Mouse (Mus musculus) macrophage (primary cell): ENCODE measurements around the gene Snai1. TPM values are rescaled to one million over a fixed set of nuclear protein-coding genes. Genes with fewer than 3 reads are reported as not detected.

Experiments used
- H3K27ac ChIP-seq: fragments of 350-480 bp; formaldehyde crosslinking; 2 replicates; pipeline ENCODE4 v1.9.0; 2021
- H3K36me3 ChIP-seq: fragments of 350-480 bp; formaldehyde crosslinking; 2 replicates; pipeline ENCODE4 v1.9.0; 2021; ENCODE audit errors: inconsistent target
- H3K4me3 ChIP-seq: fragments of 350-480 bp; formaldehyde crosslinking; 2 replicates; pipeline ENCODE4 v1.9.0; 2021; ENCODE audit errors: inconsistent target
- H3K79me2 ChIP-seq: fragments of 350-480 bp; formaldehyde crosslinking; 2 replicates; pipeline ENCODE4 v1.9.0; 2021; ENCODE audit errors: inconsistent target
- WGBS: methylation state at CpG from one replicate; pipeline ENCODE4 v1.1.7; 2026; ENCODE audit warnings: inconsistent platforms; ENCODE audit not compliant: missing documents; 5-methylcytosine and 5-hydroxymethylcytosine counted together
- polyA plus RNA-seq: library from polyadenylated mRNA; stranded (reverse); fragments of 250-400 nt; gene quantifications from 3 replicates; pipeline ENCODE4 v1.2.4, GENCODE M21; 2018; ENCODE audit warnings: inconsistent platforms

Gene Snai1
- polyA plus RNA-seq, 1 experiment from 2014 or later: not detected

DNA sequence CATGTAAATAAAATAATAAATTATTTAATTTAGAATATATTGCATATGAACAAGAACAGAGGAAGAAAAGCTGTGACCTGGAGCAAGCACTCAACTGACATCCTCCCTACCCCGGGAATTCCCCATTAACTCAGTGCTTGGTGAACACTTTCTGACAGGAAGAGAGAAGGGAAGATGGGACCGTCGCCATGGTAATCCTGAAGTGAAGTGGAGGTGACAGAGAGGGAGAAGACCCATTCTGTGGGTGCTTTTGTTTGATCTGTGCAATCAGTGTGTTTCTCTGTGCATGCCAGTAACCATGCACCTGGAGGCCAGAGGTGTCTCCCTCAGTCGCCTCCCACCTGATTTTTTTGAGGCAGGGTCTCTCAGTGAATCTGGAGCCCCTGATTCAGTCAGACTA, 14.3 kb downstream of the Snai1 start:
- H3K36me3 ChIP-seq: no peaks in the 10 kb centered on the region
- WGBS: 77% methylated on average over 4 of the region's 4 CpGs
- H3K4me3 ChIP-seq: no peak overlapping the region
- H3K79me2 ChIP-seq: no peaks in the 10 kb centered on the region
- H3K27ac ChIP-seq: no peak overlapping the region

DNA sequence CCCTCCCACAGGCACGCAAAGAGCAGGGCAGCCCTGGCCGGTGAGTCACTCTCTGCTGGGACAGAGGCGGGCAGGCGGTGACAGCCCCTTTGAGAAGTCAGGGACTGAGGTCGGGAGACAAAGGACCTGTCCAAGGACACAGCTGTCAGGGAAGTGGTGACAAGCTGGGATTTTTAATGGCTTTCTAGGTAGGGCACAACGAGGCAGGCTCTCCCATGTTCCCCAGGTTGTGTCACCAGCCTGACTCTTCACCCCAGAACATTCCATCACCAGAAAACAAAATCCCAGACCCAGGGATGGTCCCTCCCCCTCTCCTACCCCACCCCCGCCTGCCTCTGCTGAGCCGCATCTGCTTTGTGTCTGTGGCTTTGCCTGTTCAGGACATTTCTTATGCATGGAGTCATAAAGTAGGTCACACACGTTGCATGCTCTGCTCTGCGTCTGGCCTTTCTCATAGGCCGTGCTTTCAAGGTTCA, 15.0 kb downstream of the Snai1 start:
- no peak overlapping the region for H3K27ac ChIP-seq
- 78% methylated on average over 9 of the region's 11 CpGs for WGBS

DNA sequence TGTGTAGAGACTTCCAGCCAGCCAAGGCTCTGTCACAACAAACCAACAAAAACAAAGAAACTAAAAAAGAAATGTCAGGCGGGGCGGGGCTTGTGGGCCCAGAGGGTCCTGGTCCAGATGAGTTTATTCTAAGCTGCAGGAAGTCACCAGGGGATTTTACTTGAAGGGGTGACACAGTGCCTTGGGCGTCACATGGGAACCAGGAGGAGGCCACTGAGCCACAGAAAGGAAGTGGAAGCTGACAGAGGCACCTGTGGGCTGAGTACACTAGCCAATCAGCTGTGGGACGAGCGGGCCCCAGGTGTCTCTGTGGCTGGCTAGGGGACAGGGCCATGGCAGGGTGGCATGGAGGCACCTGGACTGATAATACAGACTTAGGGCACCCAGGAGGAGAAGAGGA, 17.8 kb downstream of the Snai1 start:
- H3K27ac ChIP-seq: no peak overlapping the region
- 52% methylated on average over 5 of the region's 5 CpGs for WGBS
- no peaks in the 10 kb centered on the region for H3K36me3 ChIP-seq
- no peak overlapping the region for H3K4me3 ChIP-seq
- H3K79me2 ChIP-seq: no peaks in the 10 kb centered on the region

More for the DNA sequence above, 15.0 kb downstream of the Snai1 start:
- H3K79me2 ChIP-seq: no peaks in the 10 kb centered on the region
- no peaks in the 10 kb centered on the region for H3K36me3 ChIP-seq
- H3K4me3 ChIP-seq: no peak overlapping the region

DNA sequence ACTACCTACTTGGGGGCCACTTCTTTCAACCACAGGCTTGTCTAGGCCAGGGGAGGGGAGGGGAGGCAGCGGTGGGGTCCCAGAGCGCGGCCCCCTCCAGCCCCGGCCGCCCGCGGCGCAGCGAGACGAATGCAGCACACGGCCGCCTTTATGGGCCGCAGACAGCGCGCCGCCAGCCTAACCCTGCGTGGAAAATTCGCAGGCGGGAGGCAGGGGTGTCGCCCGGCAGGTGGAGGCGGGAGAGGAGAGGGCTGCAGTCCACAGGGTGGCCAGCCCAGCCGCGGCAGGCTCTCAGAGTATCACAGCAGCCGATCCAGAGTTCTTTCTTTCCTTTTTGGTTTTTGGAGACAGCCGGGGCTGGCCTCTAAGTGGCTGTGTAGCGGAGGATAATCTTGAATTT, 21.4 kb downstream of the Snai1 start:
- Histone ChIP-seq H3K4me3 (no peak overlapping the region), H3K36me3 (no peaks in the 10 kb centered on the region), H3K79me2 (no peaks in the 10 kb centered on the region), H3K27ac (no peak overlapping the region)
- WGBS: 24% methylated on average over 27 of the region's 27 CpGs

DNA sequence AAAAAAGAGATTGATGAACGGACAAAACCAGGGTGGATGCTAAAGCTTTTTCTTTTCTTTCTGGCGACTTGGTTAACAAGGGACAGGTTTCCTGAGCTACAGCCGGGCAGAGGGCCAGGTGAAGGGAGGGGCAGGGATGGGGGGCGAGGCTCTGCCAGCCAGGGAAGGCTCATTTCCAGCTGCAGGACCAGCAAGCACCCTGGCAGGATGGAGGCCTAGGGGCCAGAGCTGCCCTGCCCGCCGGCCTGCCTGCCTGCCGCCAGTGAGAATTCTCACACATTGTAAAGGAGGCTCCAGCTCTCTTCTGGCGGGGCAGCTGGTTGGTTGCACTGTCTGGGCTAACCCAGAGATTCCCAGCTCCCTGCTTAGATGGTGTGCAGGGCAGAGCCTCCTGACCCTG, 24.1 kb downstream of the Snai1 start:
- no peaks in the 10 kb centered on the region for H3K36me3 ChIP-seq
- no peak overlapping the region for H3K27ac ChIP-seq
- no peak overlapping the region for H3K4me3 ChIP-seq
- no peaks in the 10 kb centered on the region for H3K79me2 ChIP-seq
- WGBS: 17% methylated on average over 8 of the region's 8 CpGs

DNA sequence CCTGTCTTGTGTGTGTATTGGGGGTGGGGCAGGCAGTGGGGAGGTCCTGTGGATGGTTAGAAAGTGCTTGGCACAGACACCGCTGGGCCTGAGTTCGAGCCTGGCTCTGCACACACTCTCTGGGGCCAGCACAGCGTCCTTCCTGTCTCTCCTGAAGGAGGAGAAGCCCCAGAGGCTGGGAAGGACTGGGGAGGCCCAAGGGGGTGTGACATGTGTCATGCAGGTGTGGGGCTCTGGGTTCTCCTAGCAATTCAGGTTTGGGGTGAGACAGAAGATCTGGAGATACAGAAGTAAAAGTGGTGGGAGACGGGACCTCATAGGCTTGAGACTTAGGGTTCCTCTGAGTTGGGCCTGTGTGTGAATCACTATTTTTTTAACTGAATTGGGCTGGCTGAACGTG, 25.0 kb downstream of the Snai1 start:
- WGBS: 84% methylated on average over 5 of the region's 5 CpGs
- H3K79me2 ChIP-seq: no peaks in the 10 kb centered on the region
- no peak overlapping the region for H3K4me3 ChIP-seq
- no peak overlapping the region for H3K27ac ChIP-seq
- H3K36me3 ChIP-seq: no peaks in the 10 kb centered on the region

DNA sequence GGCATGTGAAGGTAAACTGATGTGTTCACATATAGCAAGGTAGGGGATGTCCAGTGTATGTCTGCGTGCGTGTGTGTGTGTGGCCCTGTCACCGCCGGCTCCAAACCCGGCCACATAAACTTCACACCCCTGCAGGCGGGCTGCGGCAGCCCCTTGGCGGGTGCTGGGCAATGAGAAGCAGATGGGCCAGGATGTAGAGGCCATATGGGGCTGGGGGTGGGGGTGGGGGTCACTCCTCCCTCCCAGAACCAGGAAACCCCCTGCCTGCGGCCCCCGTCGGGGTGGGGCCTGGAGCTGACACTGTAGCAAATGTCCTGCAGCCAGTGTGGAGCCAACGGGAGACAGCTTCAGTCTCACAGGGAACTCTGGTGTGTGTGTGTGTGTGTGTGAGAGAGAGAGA, 25.7 kb downstream of the Snai1 start:
- no peak overlapping the region for H3K27ac ChIP-seq
- H3K36me3 ChIP-seq: no peaks in the 10 kb centered on the region
- H3K79me2 ChIP-seq: no peaks in the 10 kb centered on the region
- H3K4me3 ChIP-seq: no peak overlapping the region
- WGBS: 80% methylated on average over 10 of the region's 12 CpGs

DNA sequence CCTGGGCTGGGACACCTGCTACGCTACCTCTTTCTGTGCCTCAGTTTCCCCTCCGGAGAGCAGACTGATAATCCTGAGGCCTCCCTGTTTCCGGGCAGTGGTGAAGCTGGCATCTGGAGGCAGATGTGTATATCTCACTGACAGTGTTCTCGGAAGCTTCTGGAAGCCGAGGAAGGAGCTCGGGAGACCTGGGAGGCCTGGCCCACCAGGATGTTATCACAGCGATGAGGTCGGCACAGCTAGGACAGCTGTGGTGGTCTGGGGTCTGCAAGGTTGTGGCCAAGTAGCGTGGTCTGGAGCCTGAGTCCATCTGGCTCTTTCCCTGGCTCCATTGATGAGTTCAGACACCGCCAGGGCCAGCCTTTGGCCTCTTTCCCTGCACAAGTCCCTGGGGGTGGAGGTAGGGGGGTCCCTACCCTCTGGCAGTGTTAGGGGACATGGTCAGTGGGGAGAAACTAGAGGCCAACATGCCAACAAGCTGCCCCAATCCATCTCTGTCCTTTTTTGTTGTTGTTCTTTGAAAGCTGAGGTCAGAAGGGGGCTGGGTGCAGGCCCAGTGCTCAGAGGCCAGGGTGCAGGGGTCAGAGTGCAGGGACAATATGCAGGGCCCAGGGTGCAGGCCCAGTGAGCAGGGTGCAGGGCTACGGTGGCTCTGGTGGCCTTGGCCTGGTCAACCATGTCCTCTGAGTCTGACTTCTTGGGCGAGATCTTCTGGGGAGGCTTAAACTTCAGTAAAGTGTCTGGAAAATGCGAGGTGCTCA, 26.7 kb downstream of the Snai1 start:
- H3K27ac ChIP-seq: no peak overlapping the region
- H3K79me2 ChIP-seq: no peaks in the 10 kb centered on the region
- H3K36me3 ChIP-seq: no peaks in the 10 kb centered on the region
- H3K4me3 ChIP-seq: no peak overlapping the region
- WGBS: 92% methylated on average over 8 of the region's 13 CpGs

DNA sequence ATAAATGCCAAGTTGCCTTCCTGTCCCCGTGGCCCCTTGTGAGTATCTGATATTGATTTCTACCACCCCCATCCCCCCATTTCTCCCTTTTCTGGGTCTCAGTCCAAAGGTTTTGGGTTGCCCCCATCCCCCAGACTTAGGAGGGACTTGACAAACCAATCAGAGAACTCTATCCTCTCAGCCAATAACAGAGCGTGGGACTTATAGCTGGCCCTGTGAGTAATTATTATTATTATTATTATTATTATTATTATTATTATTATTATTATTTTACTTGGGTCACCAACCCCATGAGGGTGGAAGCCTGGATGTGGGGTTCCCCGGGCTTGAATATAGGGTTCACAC, 27.3 kb downstream of the Snai1 start:
- no peak overlapping the region for H3K27ac ChIP-seq

DNA sequence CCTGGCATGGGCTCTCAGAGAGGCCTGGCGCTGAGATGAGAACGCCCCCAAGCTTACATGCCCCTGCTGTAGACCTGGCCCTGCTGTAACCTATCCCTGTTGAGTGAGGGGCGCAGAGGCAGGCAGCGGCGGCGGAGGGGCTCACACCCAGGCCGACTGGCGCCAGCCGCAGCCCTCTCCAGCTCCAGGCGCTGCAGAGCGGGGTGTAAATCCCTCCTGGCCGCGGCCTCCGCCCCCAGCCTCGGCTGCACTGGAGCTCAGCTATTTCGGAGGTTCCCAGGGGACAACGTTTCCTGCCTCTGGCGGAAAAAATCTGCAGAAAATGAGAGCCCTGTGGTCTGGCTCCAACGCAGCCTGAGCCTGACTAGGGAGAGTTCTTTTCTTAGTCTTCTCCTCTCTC, 27.7 kb downstream of the Snai1 start:
- H3K27ac ChIP-seq: no peak overlapping the region
- no peak overlapping the region for H3K4me3 ChIP-seq
- 64% methylated on average over 16 of the region's 19 CpGs for WGBS
- no peaks in the 10 kb centered on the region for H3K79me2 ChIP-seq
- H3K36me3 ChIP-seq: no peaks in the 10 kb centered on the region

More for the DNA sequence above, 27.3 kb downstream of the Snai1 start:
- no peaks in the 10 kb centered on the region for H3K36me3 ChIP-seq
- H3K79me2 ChIP-seq: no peaks in the 10 kb centered on the region
- WGBS: 97% methylated on average over 3 of the region's 3 CpGs
- H3K4me3 ChIP-seq: no peak overlapping the region

DNA sequence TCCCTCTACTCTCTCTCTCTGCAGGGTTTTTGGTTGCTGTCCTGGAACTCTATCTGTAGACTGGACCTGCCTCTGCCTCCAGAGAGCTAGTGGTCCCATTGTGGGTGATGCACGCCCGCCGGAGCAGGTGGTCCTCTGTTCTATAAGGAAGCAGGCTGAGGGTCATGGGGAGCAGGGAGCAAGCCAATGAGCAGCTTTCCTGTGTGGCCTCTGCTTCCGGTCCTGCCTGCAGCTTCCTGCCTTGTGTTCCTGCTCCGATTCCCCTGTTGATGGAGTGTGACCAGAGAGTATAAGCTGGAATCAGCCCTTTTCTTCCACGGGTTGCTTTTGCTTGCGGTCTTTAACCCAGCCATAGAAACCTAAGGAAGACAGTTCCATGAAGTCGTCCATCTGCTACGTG, 30.1 kb downstream of the Snai1 start:
- no peaks in the 10 kb centered on the region for H3K36me3 ChIP-seq
- H3K27ac ChIP-seq: no peak overlapping the region
- no peak overlapping the region for H3K4me3 ChIP-seq
- no peaks in the 10 kb centered on the region for H3K79me2 ChIP-seq
- WGBS: 90% methylated on average over 9 of the region's 9 CpGs

DNA sequence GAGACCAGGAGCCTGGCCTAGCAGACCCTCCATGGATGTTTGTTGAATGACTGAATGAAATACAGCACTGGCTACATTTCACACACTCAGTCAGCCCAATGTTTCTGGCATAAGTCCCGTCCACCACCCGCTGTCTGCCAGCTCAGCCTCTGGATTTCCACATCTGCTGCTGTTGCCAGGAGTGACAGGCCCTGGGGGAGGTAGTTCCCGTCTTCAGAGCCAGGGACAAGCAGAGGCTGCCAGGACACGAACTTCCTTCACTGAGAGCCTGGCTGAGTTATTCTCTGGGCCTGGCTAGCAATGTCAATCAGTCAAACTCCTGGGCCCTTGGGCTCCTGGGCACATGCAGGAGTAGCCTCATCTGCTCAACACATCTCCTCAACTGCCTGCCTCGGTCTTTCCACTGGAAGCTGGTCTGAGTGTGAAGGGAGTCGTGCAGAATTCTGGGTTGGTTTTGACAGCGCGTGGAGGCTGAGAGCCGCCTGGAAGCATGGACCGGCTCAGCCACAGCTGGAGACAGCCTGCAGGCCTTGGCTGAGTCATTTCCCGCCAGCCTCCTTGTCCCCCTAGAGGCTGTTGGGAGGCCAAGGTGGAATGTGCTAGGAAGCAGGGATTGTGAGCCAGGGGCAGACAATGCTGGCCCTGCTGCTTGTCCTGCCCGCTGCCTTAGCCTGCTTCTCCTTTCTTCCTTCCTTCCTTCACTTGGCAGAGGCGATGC, 32.1 kb downstream of the Snai1 start:
- H3K4me3 ChIP-seq: no peak overlapping the region
- no peaks in the 10 kb centered on the region for H3K36me3 ChIP-seq
- no peak overlapping the region for H3K27ac ChIP-seq
- no peaks in the 10 kb centered on the region for H3K79me2 ChIP-seq
- 68% methylated on average over 13 of the region's 13 CpGs for WGBS

DNA sequence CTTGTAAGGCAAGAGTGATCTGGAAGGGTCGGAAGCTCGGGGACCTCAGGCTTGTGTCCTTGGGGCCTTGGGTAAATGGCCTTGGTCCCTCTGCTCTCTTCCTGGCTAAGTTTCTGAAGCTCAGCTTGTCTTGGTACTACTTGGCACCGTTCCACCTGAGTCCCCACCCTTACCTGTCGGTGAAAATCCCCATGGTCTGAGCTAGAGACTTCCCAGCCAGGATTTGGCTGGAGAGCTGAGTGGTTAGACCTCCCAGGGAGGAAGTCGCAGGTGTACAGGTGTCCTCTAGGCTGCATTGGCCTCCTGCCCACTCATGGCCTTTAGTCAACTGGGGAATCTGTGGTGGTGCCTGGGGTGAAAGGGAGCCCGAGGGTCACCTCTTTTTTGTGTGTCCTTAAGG, 32.8 kb downstream of the Snai1 start:
- 88% methylated on average over 6 of the region's 6 CpGs for WGBS
- Histone ChIP-seq H3K79me2 (no peaks in the 10 kb centered on the region), H3K4me3 (no peak overlapping the region), H3K36me3 (no peaks in the 10 kb centered on the region), H3K27ac (no peak overlapping the region)

DNA sequence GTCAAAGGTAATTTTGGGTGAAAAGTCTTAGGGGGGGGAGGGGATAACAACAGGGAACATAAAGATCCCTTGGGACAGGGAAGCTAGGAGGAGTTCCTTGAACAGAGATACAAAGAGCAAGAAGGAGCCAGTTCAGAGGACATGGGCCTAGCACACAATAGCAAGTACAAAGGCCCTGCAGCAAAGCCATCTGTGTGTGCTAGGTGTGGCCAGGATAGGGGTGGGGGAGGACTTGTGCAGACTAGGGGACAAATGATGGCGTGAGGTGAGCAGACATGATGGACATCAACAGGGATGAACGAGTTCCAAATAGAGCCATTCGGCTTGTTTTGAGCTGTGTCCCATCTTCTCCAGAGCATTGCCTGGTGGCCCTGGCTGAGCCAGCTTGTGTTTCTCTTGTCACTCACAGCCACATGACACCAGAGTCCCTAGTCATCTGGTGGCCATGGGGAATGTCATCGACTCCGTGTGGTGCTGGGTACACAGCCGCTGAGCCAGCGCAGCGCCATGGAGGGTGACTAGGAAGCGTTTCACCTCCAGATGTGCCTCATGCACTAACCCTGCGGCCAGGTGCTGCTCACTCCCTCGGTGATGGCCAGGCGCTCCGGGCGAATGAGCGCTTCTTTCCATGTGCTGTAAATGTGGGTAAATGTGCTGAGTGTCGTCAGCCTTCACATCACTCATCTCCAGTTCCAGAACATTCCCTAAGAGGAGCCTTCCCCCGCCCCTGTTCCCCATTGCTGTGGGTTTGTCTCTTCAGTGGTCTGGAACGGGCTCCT, 33.6 kb downstream of the Snai1 start:
- Histone ChIP-seq H3K79me2 (no peaks in the 10 kb centered on the region), H3K36me3 (no peaks in the 10 kb centered on the region), H3K27ac (no peak overlapping the region), H3K4me3 (no peak overlapping the region)
- WGBS: 90% methylated on average over 17 of the region's 18 CpGs

DNA sequence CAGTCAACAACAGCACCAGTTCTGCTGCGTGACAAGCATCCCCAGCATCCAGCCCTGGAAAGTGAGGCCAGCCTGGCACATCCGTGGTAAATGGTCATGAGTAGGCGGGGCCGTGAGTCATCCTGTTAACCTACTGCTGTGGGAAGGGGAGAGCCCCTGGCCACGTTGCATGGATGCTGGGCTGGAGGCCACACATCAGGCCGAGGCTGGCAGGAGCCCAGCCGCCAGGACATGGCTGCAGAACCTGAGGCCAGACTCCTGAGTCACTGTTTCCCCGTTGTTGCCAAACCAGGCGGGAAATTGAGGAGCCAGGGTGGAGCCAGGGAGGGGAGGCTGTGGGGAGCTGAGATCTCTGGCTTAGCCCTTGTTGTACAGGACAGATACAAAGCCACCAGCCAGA, 36.8 kb downstream of the Snai1 start:
- 59% methylated on average over 9 of the region's 9 CpGs for WGBS

More for the DNA sequence above, 36.8 kb downstream of the Snai1 start:
- Histone ChIP-seq H3K79me2 (no peaks in the 10 kb centered on the region), H3K36me3 (no peaks in the 10 kb centered on the region), H3K4me3 (no peak overlapping the region), H3K27ac (no peak overlapping the region)
